In the genomic region with DNA sequence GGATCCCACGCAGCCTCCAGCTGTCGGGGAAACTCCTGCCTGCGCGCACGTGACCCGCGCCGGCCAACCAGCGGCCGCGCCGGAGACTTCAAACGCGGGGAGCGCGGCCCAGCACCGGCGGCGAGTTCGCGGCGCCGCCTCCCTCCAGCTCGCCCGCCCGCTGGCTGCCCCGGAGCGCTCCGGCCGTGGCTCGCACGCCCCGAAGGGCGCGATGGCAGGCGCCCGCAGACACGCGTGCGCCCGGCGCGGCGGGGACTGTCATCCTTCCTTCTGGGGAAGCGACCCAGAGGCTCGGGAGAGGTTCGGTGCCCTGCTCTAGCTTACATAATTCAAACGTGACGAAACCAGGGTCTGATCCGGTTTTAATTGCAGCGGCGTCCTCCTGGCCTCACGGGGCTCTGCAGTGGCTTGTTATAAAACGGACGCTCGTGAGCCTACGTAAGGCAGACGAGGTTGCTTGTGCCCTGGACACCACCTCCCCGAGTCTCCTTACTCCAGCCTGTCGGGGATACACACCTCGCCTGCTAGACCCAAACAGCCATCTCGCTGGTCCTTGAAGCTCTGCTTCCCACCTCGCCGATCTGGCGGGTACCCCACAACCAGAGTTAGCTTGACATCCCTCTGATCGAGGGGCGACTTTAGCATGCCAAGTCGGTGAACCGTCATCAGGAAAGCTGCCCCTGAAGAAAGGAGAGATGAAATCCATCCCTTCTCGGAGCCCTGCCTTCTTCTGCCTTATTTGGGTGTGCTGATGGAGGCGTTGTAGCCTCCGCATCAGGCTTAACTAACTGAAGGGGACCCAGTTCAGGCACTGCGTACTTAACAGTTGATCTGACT, we compare ENCODE assay signal across 8 mouse cellular contexts. TPM values are rescaled to one million over a fixed set of nuclear protein-coding genes. Genes with fewer than 3 reads are reported as not detected.
A peak's percentile ranks its signal among the peaks of the same experiment; 100 is the strongest.
DNase-seq lines count a peak whose midpoint lies in the region; ATAC-seq and TF ChIP-seq lines count a peak whose summit lies in the region.

TSS of gene Yaf2 (minus strand) at position 11 of the 837 bp plus-strand sequence.

- intact Hi-C loops in heart, postnatal 25 days (cut with DNase I): loop anchor here (2.0 kb wide), 2 partner anchors 62 kb away; partner anchors contain the start of genes Gxylt1, Pphln1 and Zcrb1

- no peaks in the 10 kb centered on the region for H3K27me3 ChIP-seq in forebrain, embryonic 15.5 days

- peak within 1 kb of the TSS; percentile 92 for H3K27ac ChIP-seq in forebrain, embryonic 15.5 days (replicated peaks)

- no peak for TF ChIP-seq CTCF in lung, adult 2 months (IDR thresholded peaks at IDR 0.05; ENCODE audit: insufficient read depth, low read length)

- under 1% methylated on average over 73 of the region's 73 CpGs for WGBS in forebrain, embryonic 15.5 days
- WGBS in lung, adult 2 months: under 1% methylated on average over 65 of the region's 73 CpGs

- H3K9ac ChIP-seq in forebrain, embryonic 15.5 days (replicated peaks): peak within 1 kb of the TSS; percentile 93

- peaks cover 21% of the 10 kb centered on the region for H3K4me1 ChIP-seq in forebrain, embryonic 15.5 days
- no peaks in the 10 kb centered on the region for H3K4me1 ChIP-seq in lung, adult 2 months (ENCODE audit: control insufficient read depth, insufficient read depth, low read length)

- no peak for TF ChIP-seq POLR2A in lung, adult 2 months (IDR thresholded peaks at IDR 0.05; ENCODE audit: borderline replicate concordance, extremely low read depth, low read depth, low read length)

- H3K9me3 ChIP-seq in forebrain, embryonic 15.5 days: no peaks in the 10 kb centered on the region

- H3K4me3 ChIP-seq in forebrain, embryonic 15.5 days: peak within 1 kb of the TSS; percentile 94
- H3K4me3 ChIP-seq in lung, adult 2 months (replicated peaks; ENCODE audit: extremely low read depth, low read depth, low read length): peak within 1 kb of the TSS; percentile 95

- peaks cover 6% of the 10 kb centered on the region; the same call in 1 of the 2 replicates for H3K36me3 ChIP-seq in forebrain, embryonic 15.5 days

- ATAC-seq in forebrain, embryonic 15.5 days (replicated peaks): peak; percentile 96
- ATAC-seq in neutrophil, adult 5-6 weeks (ENCODE audit: extremely low read depth, insufficient number of reproducible peaks, low FRiP score, poor library complexity, severe bottlenecking): peak; percentile 30; the same call in 1 of the 2 replicates

- peak; percentile 72 for DNase-seq in ES-CJ7 (ENCODE audit: low read depth, low spot score)
- peak; percentile 70 for DNase-seq in cerebellum, adult 11 months
- DNase-seq in heart, postnatal 25 days (ENCODE audit: low spot score): peak; percentile 77
- peak; percentile 77 to 88 for DNase-seq in layer of hippocampus, adult 18-20 months (ENCODE audit: low spot score in 2 of 2)
- peak; percentile 81 for DNase-seq in lung, adult 2 months
- DNase-seq in thymus, adult 18-20 months: peak; percentile 23 to 73

- H3K4me2 ChIP-seq in forebrain, embryonic 15.5 days (replicated peaks): peak within 1 kb of the TSS; percentile 87

RNA-seq across cellular contexts. Expression of gene Yaf2, which starts in this region (rescaled TPM):
- polyA plus RNA-seq in forebrain, embryonic 15.5 days (2015; fragmentation: Nextera tagmentation; extraction: Ambion mirVana): 110 and 115 TPM in 2 replicates
- 10 to 100 TPM; 19.4 to 20.2 TPM for total RNA-seq in heart, postnatal 25 days (2021)
- total RNA-seq in layer of hippocampus, adult 18-20 months (2021): 10 to 100 TPM; 89.2 to 94.4 TPM
- 25.6 and 27.3 TPM in 2 replicates for polyA plus RNA-seq in lung, adult 2 months (2012; rRNA removed)
- 18.2 and 21.7 TPM in 2 replicates for total RNA-seq in neutrophil, adult 5-6 weeks (2017)

Comparison
In these comparisons a context has a peak if more than half of its experiments do, and no peak if none do; other contexts are left out.
1. Peak in every context shown above with its lines: DNase-seq, ATAC-seq, H3K4me3 ChIP-seq and H3K27ac ChIP-seq.